Mouse (Mus musculus) erythroid progenitor cell, adult 5-6 weeks (primary cell): ENCODE results near the gene Agbl4. TPM values are rescaled to one million over a fixed set of nuclear protein-coding genes. Genes with fewer than 3 reads are reported as not detected.
"Not testable (repeated sequence)": the region's sequence is repeated elsewhere in the genome, so short reads cannot be mapped to it uniquely, and the experiment has no call there.

Source experiments
- ATAC-seq: replicated peaks from 2 replicates; pipeline ENCODE4 v1.8.0; 2016; ENCODE audit warnings: moderate number of reproducible peaks, mild to moderate bottlenecking, moderate TSS enrichment, inconsistent platforms; ENCODE audit not compliant: poor library complexity, low FRiP score, severe bottlenecking
- total RNA-seq, 2 experiments: library from RNA; stranded (forward) in 1 of 2; stranded (reverse) in 1 of 2; fragments of 150-400 nt in 1 of 2; fragments of 186-747, 209-891 nt in 1 of 2; gene quantifications; 2 replicates each; pipeline versions ENCODE4 v1.2.3 to v1.2.4; 2015 to 2017; ENCODE audit warnings: low replicate concordance in 2 of 2

Gene Agbl4
- total RNA-seq, 2 experiments from 2014 or later: not detected

GRCm38 (mm10) chr4:110879719-110880443 lies 482.4 kb downstream of the Agbl4 start:
- no peak for ATAC-seq

- ATAC-seq: no peak
Measured at GRCm38 (mm10) chr4:110916061-110916460, 518.6 kb downstream of the Agbl4 start.

DNA sequence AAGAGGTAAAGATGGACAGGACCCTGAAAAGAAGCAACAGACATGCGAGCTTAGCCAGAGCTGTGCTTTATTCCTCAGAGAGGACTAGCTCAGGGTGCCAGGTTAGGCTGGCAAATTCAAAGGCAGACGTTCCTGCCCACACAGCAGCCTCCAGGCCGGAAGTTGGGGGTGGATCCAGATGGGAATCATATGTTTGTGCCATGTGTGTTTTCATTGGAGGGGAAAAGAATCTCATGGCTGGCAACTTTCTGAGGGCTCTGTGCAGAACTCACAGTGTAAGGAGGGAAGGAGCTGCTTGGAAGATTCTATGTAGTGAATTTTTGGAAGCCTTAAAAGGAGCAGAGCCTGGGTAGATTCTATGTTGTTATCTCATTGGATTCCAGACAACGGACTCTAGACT lies 519.1 kb downstream of the Agbl4 start:
- ATAC-seq: no peak

DNA sequence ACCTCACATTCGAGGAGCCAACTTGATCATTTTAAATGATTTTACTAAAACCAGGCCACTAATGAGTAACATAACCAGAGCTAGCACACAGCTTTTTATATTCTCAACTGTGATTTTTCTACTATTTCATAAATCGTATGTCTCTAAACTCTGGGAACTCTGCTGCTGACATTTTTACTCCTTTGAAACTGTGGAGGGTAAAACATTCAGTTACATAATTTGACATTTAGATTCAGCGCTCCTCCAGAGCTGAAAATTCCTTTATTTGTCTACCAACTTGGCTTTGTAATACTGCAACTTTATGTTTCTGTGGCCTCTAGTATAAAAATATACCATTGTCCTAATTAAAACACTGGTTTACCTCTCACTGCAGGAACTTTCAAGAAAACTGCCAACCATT lies 523.6 kb downstream of the Agbl4 start:
- no peak for ATAC-seq

- no peak for ATAC-seq
Measured at GRCm38 (mm10) chr4:111001641-111002040, 604.2 kb downstream of the Agbl4 start.

DNA sequence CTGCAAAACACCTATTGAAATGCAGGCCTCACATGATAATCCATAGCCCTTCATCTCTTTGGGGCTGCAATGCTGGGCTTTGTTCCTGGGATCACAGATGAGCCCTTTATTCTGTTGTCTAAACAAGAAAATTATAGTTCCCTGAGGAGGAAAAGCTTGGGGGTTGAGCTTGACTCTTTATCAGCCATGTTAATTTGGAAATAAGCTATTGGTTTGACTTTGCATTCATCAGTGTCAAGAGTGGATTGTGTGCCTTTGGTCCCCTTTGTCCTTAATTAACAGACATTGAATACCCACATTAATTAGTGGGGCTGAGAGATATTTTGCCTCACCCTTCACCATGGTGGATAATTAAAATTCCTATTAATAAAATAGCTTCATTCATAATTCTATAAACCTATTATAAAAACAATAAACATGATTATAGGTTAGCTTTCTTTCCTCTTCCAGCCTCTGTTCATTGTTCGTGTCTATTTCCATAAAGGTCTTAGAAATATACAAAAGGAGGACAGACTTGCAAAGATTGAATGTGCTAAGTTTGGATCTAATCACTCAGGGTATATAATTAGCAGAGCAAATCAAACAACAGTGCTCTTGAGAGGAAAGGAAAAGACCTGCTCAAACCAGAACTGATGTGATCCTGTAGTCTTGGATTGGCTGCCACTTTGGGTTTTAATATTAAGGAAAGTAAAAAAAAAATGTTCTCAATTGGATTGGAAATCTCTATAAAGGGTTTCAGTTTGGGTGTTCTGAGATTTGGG lies 607.4 kb downstream of the Agbl4 start:
- ATAC-seq: no peak

DNA sequence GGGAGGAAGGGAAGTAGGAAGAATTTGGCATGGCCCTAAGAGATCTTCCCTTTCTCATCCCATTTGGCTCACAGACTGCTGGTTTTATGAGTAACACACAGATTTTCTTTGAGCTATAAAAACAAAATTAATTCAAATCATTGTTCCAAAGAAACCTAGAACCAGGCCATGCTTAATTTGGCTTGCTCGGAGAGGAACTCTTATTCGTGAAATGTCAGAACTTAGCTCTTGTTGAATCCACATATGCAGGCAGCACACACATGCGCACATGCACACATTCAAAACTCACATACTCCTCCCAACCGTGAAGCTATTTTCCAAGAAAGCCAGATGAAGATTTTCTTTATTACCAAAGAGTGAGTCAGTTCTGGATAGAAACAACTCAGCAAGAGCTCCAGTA lies 621.9 kb downstream of the Agbl4 start:
- ATAC-seq: no peak

- no peak for ATAC-seq
Measured at GRCm38 (mm10) chr4:111067330-111067729, 669.9 kb downstream of the Agbl4 start.

- ATAC-seq: no peak
Measured at GRCm38 (mm10) chr4:111073738-111074497, 676.5 kb downstream of the Agbl4 start.

DNA sequence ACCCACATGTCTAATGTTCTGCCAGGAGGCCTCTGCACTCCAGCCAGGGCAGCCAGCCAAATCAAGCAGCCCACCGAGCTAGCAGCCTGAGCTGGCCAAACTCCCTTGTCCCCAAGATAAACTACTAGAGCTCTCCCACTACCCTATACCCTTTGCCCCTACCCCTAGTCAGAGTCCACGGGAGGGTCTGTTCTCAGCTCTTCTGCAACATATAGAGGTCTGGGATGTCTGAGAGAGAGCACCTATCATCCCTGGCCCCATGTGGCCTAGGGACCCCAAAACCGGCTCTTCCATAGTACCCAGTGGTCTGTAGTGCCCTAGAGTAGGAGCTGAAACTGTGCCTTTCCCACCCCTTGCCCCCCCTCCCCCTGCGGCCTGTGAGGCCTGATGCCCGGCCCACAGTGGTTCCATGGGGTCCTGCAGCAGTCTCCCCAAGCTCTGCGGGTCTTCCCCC lies 677.3 kb downstream of the Agbl4 start:
- no peak for ATAC-seq

DNA sequence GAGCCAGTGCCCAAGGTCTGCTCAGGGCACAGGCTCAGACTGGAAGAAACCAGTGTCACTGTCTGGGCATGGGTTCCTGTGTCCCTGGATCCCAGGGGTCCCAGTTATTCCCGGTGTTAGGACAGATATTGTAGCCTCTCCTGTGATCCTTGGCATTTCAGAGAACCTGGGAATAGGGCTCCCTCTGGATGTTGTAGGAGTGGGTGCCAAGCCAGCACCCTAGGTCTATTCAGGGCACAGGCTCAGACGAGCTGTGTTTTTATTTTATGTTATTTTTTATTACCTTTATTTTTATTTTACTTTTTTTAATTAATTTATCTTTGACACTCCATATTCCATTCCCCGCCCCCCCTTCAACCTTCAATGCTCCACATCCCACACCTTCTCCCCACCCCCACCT lies 680.3 kb downstream of the Agbl4 start:
- no peak for ATAC-seq

GRCm38 (mm10) chr4:111085330-111085729 lies 687.9 kb downstream of the Agbl4 start:
- ATAC-seq: no peak

DNA sequence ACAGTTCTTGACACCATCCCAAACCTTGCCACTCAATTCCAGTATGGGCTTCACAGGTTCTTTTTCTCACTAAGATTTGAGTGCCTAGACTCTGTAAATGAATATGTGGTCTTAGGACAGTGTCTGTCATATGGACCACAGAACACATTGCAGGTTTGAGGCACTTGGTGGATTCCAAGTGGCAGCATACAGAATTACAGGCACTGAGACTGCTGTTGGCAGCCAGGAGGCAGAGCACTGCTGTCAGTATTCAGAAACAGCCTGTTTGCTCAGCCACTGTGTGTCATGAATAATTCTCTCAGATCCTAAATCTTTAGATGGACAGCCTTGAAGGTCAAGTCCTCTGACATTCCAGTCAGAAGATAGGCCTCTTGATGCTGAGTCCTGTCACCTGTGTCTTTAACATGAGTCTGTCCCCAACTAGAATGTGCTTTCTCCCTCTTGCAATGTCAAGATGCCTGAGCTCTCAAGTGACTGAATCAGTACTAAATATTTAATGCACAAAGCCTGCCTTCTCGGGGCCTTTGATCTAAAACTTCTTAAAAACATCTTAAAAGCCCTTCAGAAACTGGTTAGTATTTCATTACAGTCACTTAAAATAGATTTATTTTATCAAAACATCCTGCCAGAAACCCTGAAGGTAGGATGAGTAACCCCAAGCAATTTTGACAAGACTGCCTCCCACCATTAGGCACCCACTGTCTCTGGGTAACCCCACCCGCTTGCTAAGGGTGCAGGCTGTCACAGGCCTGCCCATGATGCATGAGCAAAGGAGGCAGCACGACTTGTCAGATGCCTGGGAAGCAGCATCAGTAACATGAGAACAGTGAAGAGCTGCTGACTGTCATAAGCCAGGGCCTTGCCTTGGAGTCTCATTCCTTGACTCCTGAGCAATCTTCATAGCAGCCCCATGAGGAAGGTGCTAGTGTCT lies 739.0 kb downstream of the Agbl4 start:
- ATAC-seq: no peak

DNA sequence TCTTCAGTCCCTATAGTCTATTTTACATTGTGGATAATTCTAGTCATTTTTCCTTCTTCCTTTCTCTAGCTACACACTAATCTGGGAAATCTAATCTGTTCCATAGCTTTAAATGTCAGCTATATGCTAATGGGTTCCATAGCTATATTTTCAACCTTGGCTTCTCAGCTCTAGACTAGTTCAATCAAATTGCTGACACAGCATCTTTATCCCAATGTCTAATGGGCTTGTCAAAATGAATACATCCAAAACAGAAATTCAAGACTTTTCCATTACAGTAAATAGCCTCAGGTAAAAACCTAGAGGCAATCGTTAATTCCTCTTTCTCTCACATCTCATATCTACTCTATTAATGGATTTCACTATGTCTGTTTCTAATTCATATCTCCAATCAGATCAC lies 750.3 kb downstream of the Agbl4 start:
- no peak for ATAC-seq

DNA sequence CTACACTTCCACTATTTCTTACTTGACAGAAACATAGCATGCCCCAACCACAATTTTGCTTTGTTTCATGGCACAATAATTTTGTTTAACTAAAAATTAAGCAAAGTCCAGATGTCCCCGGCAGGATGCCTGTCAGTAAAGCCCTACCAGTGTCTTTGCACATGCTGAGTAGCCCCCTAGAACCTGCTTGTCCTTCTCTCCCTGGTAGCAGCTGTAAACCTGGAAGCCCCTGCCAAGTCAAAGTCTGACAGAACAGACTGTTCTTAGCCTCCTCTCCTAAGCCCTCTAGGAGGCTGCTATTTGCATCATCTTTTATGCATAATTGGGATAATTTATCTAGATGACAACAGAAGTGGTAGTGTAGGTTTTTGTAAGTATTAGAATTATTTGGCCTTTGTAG lies 758.4 kb downstream of the Agbl4 start:
- no peak for ATAC-seq

- no peak for ATAC-seq
Measured at GRCm38 (mm10) chr4:111181478-111181877, 784.0 kb downstream of the Agbl4 start.

- ATAC-seq: no peak
Measured at GRCm38 (mm10) chr4:111200100-111200499, 802.6 kb downstream of the Agbl4 start.

DNA sequence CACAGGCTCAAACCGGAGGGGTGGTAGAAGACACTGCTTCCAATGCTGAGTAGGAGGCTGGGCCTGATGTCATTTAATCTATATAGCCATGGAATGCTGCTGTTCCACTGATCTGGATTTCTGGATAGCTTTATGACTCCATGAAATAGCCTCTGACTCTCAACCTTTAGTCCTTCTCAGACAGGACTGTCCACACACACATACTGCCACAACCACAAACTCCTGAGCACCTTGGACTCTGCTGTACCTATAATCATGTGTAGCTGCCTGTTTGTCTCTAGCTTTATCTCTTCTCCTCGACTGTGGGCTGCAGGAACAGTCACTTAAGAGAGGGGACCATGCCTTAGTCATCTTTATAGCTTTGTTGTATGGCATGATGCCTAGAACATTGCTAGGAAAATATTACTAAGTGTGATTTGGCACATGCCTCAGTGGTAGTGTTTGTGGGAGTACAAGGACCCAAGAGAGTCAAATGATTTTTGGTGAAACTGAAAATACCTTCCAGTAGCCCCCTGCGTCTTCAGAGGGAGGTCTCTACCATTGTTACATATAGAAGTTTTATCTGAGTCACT lies 817.8 kb downstream of the Agbl4 start:
- ATAC-seq: no peak

- not testable (repeated sequence) for ATAC-seq
Measured at GRCm38 (mm10) chr4:111219030-111219429, 821.6 kb downstream of the Agbl4 start.
